Mouse (Mus musculus): Measurements from ENCODE around the gene Cerkl. TPM values are rescaled to one million over a fixed set of nuclear protein-coding genes. Genes with fewer than 3 reads are reported as not detected.

Gene Cerkl
- polyA plus RNA-seq, 1 experiment from 2014 or later, result 0.97 TPM

- no peaks in the 10 kb centered on the region for H3K9me3 ChIP-seq (ENCODE audit: control insufficient read depth, low read length)
- no peak for ATAC-seq (replicated peaks; ENCODE audit: low FRiP score)
- H3K4me3 ChIP-seq (ENCODE audit: low read depth, low read length), result no peak overlapping the region
- no peaks in the 10 kb centered on the region for H3K4me1 ChIP-seq (replicated peaks; ENCODE audit: control insufficient read depth, insufficient read depth, low read length)
- WGBS, result 81% methylated on average over 7 of the region's 7 CpGs
- no peaks in the 10 kb centered on the region for H3K36me3 ChIP-seq (ENCODE audit: control insufficient read depth, insufficient read depth, low read length)
- H3K9ac ChIP-seq (ENCODE audit: low read depth, low read length), result no peak overlapping the region
- DNase-seq (ENCODE audit: low spot score), result no peak
- H3K4me2 ChIP-seq, result no peak overlapping the region
- no peaks in the 10 kb centered on the region for H3K27me3 ChIP-seq (replicated peaks; ENCODE audit: control insufficient read depth, insufficient read depth, low read length)
- H3K27ac ChIP-seq (ENCODE audit: low read depth, low read length), result no peak overlapping the region
These were observed 85.0 kb downstream of the Cerkl start for GRCm38 (mm10) chr2:79371326-79372153.

GRCm38 (mm10) chr2:79370711-79371312 lies 85.8 kb downstream of the Cerkl start:
- no peaks in the 10 kb centered on the region for H3K4me1 ChIP-seq (replicated peaks; ENCODE audit: control insufficient read depth, insufficient read depth, low read length)
- ATAC-seq (replicated peaks; ENCODE audit: low FRiP score) (no peak), DNase-seq (ENCODE audit: low spot score) (no peak)
- H3K4me3 ChIP-seq (ENCODE audit: low read depth, low read length), result no peak overlapping the region
- 81% methylated on average over 9 of the region's 9 CpGs for WGBS
- H3K9ac ChIP-seq (ENCODE audit: low read depth, low read length), result no peak overlapping the region
- H3K4me2 ChIP-seq, result no peak overlapping the region
- no peaks in the 10 kb centered on the region for H3K9me3 ChIP-seq (ENCODE audit: control insufficient read depth, low read length)
- H3K36me3 ChIP-seq (ENCODE audit: control insufficient read depth, insufficient read depth, low read length), result no peaks in the 10 kb centered on the region
- H3K27me3 ChIP-seq (replicated peaks; ENCODE audit: control insufficient read depth, insufficient read depth, low read length), result no peaks in the 10 kb centered on the region
- H3K27ac ChIP-seq (ENCODE audit: low read depth, low read length), result no peak overlapping the region

- Histone ChIP-seq H3K4me2 (no peak overlapping the region), H3K36me3 (ENCODE audit: control insufficient read depth, insufficient read depth, low read length) (no peaks in the 10 kb centered on the region), H3K4me3 (ENCODE audit: low read depth, low read length) (no peak overlapping the region), H3K9me3 (ENCODE audit: control insufficient read depth, low read length) (no peaks in the 10 kb centered on the region), H3K9ac (ENCODE audit: low read depth, low read length) (no peak overlapping the region), H3K4me1 (replicated peaks; ENCODE audit: control insufficient read depth, insufficient read depth, low read length) (no peaks in the 10 kb centered on the region), H3K27ac (ENCODE audit: low read depth, low read length) (no peak overlapping the region), H3K27me3 (replicated peaks; ENCODE audit: control insufficient read depth, insufficient read depth, low read length) (no peaks in the 10 kb centered on the region)
- WGBS, result 87% methylated on average over 4 of the region's 4 CpGs
- DNase-seq (ENCODE audit: low spot score) (no peak), ATAC-seq (replicated peaks; ENCODE audit: low FRiP score) (no peak)
These were observed 86.7 kb downstream of the Cerkl start for GRCm38 (mm10) chr2:79369905-79370304.

- DNase-seq (ENCODE audit: low spot score) (no peak), ATAC-seq (replicated peaks; ENCODE audit: low FRiP score) (peak; percentile 78)
- no peak overlapping the region for H3K9ac ChIP-seq (ENCODE audit: low read depth, low read length)
- H3K27ac ChIP-seq (ENCODE audit: low read depth, low read length), result no peak overlapping the region
- no peaks in the 10 kb centered on the region for H3K9me3 ChIP-seq (ENCODE audit: control insufficient read depth, low read length)
- H3K4me1 ChIP-seq (replicated peaks; ENCODE audit: control insufficient read depth, insufficient read depth, low read length), result no peaks in the 10 kb centered on the region
- no peaks in the 10 kb centered on the region for H3K36me3 ChIP-seq (ENCODE audit: control insufficient read depth, insufficient read depth, low read length)
- H3K27me3 ChIP-seq (replicated peaks; ENCODE audit: control insufficient read depth, insufficient read depth, low read length), result no peaks in the 10 kb centered on the region
- no peak overlapping the region for H3K4me3 ChIP-seq (ENCODE audit: low read depth, low read length)
- WGBS, result 71% methylated on average over 7 of the region's 7 CpGs
- no peak overlapping the region for H3K4me2 ChIP-seq
These were observed 87.5 kb downstream of the Cerkl start for GRCm38 (mm10) chr2:79369061-79369524.

- no peak overlapping the region for H3K4me2 ChIP-seq
- ATAC-seq (replicated peaks; ENCODE audit: low FRiP score) (0 out of 2 replicates have a peak, but pooled peaks have one; percentile 13), DNase-seq (ENCODE audit: low spot score) (no peak)
- 83% methylated on average over 12 of the region's 12 CpGs for WGBS
- no peak overlapping the region for H3K27ac ChIP-seq (ENCODE audit: low read depth, low read length)
- H3K36me3 ChIP-seq (ENCODE audit: control insufficient read depth, insufficient read depth, low read length), result no peaks in the 10 kb centered on the region
- H3K9ac ChIP-seq (ENCODE audit: low read depth, low read length), result no peak overlapping the region
- no peak overlapping the region for H3K4me3 ChIP-seq (ENCODE audit: low read depth, low read length)
- no peaks in the 10 kb centered on the region for H3K27me3 ChIP-seq (replicated peaks; ENCODE audit: control insufficient read depth, insufficient read depth, low read length)
- H3K4me1 ChIP-seq (replicated peaks; ENCODE audit: control insufficient read depth, insufficient read depth, low read length), result no peaks in the 10 kb centered on the region
- H3K9me3 ChIP-seq (ENCODE audit: control insufficient read depth, low read length), result no peaks in the 10 kb centered on the region
These were observed 87.9 kb downstream of the Cerkl start for GRCm38 (mm10) chr2:79368661-79369060.

- Histone ChIP-seq H3K27ac (ENCODE audit: low read depth, low read length) (no peak overlapping the region), H3K4me3 (ENCODE audit: low read depth, low read length) (no peak overlapping the region), H3K9me3 (ENCODE audit: control insufficient read depth, low read length) (no peaks in the 10 kb centered on the region), H3K9ac (ENCODE audit: low read depth, low read length) (no peak overlapping the region), H3K4me1 (replicated peaks; ENCODE audit: control insufficient read depth, insufficient read depth, low read length) (no peaks in the 10 kb centered on the region), H3K27me3 (replicated peaks; ENCODE audit: control insufficient read depth, insufficient read depth, low read length) (no peaks in the 10 kb centered on the region), H3K4me2 (no peak overlapping the region), H3K36me3 (ENCODE audit: control insufficient read depth, insufficient read depth, low read length) (no peaks in the 10 kb centered on the region)
- ATAC-seq (replicated peaks; ENCODE audit: low FRiP score) (no peak), DNase-seq (ENCODE audit: low spot score) (no peak)
- WGBS, result 70% methylated on average over 18 of the region's 18 CpGs
These were observed 88.8 kb downstream of the Cerkl start for GRCm38 (mm10) chr2:79367451-79368450.

GRCm38 (mm10) chr2:79363920-79364319 lies 92.7 kb downstream of the Cerkl start:
- Histone ChIP-seq H3K27ac (ENCODE audit: low read depth, low read length) (no peak overlapping the region), H3K4me1 (replicated peaks; ENCODE audit: control insufficient read depth, insufficient read depth, low read length) (no peaks in the 10 kb centered on the region), H3K27me3 (replicated peaks; ENCODE audit: control insufficient read depth, insufficient read depth, low read length) (no peaks in the 10 kb centered on the region), H3K4me3 (ENCODE audit: low read depth, low read length) (no peak overlapping the region), H3K4me2 (no peak overlapping the region), H3K9ac (ENCODE audit: low read depth, low read length) (no peak overlapping the region), H3K9me3 (ENCODE audit: control insufficient read depth, low read length) (no peaks in the 10 kb centered on the region), H3K36me3 (ENCODE audit: control insufficient read depth, insufficient read depth, low read length) (no peaks in the 10 kb centered on the region)
- 71% methylated on average over 6 of the region's 6 CpGs for WGBS
- ATAC-seq (replicated peaks; ENCODE audit: low FRiP score) (no peak), DNase-seq (ENCODE audit: low spot score) (no peak)

GRCm38 (mm10) chr2:79362029-79362428 lies 94.6 kb downstream of the Cerkl start:
- Histone ChIP-seq H3K27me3 (replicated peaks; ENCODE audit: control insufficient read depth, insufficient read depth, low read length) (no peaks in the 10 kb centered on the region), H3K4me1 (replicated peaks; ENCODE audit: control insufficient read depth, insufficient read depth, low read length) (no peaks in the 10 kb centered on the region), H3K4me3 (ENCODE audit: low read depth, low read length) (no peak overlapping the region), H3K36me3 (ENCODE audit: control insufficient read depth, insufficient read depth, low read length) (no peaks in the 10 kb centered on the region), H3K9ac (ENCODE audit: low read depth, low read length) (no peak overlapping the region), H3K9me3 (ENCODE audit: control insufficient read depth, low read length) (no peaks in the 10 kb centered on the region), H3K4me2 (no peak overlapping the region), H3K27ac (ENCODE audit: low read depth, low read length) (no peak overlapping the region)
- ATAC-seq (replicated peaks; ENCODE audit: low FRiP score) (no peak), DNase-seq (ENCODE audit: low spot score) (no peak)
- 58% methylated on average over 6 of the region's 6 CpGs for WGBS

Data from liver, embryonic 11.5 days (tissue).